Mouse (Mus musculus): Measurements from ENCODE around the gene Chadl.
"Not testable (repeated sequence)": the region's sequence is repeated elsewhere in the genome, so short reads cannot be mapped to it uniquely, and the experiment has no call there.

The Chadl gene

GRCm38 (mm10) chr15:81697175-81697574 is at the start of gene Chadl:
Gene Chadl (minus strand): TSS chr15:81697287.
- DNase-seq (ENCODE audit: low read depth, low spot score): no peak

GRCm38 (mm10) chr15:81745601-81746114 is 48.6 kb upstream of the Chadl start:
- no peak for DNase-seq (ENCODE audit: low read depth, low spot score)

GRCm38 (mm10) chr15:81744992-81745600 is 48.0 kb upstream of the Chadl start, which contains the start of the genes Zc3h7b and Rangap1:
Gene Zc3h7b (plus strand): TSS chr15:81745057.
Gene Rangap1 (minus strand): TSS chr15:81745530.
- DNase-seq (ENCODE audit: low read depth, low spot score): no peak

DNA sequence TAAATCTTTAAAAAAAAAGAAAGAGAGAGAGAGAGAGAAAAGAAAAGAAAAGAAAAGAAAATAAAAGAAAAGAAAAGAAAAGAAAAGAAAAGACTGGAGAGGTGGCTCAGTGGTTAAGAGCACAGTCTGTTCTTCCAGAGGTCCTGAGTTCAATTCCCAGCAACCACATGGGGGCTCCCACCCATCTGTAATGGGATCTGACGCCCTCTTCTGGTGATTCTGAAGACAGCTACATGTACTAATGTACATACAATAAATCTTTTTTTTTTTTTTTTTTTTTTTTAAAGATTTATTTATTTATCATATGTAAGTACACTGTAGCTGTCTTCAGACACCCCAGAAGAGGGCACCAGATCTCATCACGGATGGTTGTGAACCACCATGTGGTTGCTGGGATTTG is 45.3 kb upstream of the Chadl start:
- DNase-seq (ENCODE audit: low read depth, low spot score): not testable (repeated sequence)

DNA sequence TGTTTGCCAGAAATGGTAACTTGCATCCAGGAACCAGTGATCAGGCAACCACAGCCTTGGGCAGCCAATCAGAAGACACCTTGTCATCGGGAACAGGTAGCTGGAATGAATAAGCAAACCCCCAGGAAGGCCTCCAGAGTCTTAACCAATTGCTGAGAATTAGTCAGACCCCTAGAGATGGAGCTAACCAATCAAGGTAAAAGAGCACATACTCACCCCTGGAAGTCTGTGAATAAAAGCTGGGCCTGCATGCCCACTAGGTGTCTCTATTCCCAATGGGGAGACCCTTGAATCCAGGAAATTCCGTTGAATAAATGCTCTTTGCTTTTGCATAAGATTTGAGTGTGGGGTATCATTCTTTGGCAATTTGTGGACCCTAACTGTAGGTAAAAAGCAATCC is 42.8 kb upstream of the Chadl start:
- DNase-seq (ENCODE audit: low read depth, low spot score): no peak

DNA sequence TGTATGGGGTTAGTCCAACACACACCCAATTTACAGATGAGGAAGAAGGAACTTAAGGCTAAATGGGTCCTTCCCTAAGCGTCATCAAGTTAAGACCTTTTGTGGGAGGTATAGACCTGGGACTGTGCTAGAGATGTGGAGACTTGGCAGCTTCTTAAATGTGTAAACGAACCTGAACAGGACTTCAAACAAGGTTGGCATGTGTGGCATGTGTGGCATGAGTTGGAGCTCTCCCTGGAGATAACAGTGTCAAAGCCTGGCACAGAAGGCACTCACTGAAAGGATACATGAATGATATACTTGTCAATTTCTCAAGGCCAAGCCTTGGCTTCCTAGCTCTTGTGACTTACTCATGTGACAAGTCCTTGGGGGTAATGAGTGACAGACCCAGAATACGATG is 42.2 kb upstream of the Chadl start:
- no peak for DNase-seq (ENCODE audit: low read depth, low spot score)

GRCm38 (mm10) chr15:81735075-81735474 is 38.0 kb upstream of the Chadl start:
- no peak for DNase-seq (ENCODE audit: low read depth, low spot score)

DNA sequence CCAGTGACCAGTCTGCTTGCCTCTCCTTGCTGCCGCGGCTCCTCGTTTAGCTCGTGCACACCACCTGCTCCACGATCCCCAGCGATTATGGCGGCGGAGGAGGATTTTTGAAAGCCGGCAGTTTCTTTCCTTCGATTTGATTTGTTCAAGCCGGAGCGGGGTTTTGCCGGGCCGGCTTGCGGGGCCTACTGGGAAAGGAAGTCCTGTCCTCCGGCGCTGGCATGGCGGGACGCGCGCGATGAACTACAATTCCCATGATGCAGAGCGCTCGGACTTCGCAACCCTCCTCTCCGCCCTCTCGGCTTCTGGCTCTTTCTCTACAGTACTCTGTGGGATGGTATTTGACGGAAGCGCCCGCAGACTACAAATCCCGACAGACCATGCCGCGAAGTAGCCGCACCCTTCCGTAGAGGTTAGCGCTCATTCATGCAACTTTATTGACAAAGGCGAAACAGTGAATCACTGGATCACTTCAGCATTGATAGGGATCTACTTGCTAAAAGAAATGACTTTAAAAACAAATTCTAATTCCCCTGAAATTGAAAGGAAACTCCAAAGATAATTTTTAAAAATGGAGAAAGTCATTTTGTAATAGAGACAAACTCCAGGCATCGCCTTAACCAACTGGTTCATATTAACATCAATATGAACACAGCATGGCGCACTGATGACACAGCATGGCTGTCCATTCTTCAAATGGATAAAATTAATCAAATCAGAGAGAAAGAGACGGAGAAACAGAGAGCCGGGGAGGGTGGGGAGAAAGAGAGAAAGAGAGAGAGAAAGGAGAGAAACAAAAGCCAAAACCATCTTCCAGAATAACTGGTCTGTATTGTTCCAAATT is 32.9 kb upstream of the Chadl start:
- DNase-seq (ENCODE audit: low read depth, low spot score): peak; percentile 100

DNA sequence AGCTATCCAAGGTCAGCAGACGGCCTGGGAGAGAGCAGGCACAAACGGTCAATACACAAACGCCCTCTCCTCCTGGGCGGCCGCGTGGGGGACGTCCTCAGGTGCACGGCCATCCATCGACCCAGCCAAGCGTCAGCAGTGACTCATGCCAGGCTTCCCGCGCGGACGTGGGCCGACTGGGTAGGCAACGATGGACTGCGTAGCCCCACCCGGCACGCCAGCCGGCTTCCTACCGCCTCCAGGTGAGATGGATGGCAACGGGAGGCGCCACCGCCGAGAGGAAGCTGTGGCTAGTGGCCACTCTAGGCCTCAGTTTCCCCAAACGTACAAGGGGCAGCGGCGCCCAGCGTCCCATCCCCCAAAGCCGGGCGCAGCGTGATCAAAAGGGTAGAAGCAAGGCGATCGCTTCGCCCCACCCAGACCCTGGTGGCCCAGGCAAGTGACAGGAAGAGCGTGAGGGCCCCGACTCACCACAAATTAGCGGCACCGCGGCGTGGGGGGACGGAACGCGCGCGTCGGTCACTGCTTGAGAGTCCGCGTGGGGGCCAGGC is 32.2 kb upstream of the Chadl start:
- no peak for DNase-seq (ENCODE audit: low read depth, low spot score)

GRCm38 (mm10) chr15:81725965-81726364 is 28.9 kb upstream of the Chadl start:
- DNase-seq (ENCODE audit: low read depth, low spot score): no peak

GRCm38 (mm10) chr15:81723653-81724052 is 26.6 kb upstream of the Chadl start:
- DNase-seq (ENCODE audit: low read depth, low spot score): no peak

GRCm38 (mm10) chr15:81722361-81722760 is 25.3 kb upstream of the Chadl start:
- DNase-seq (ENCODE audit: low read depth, low spot score): no peak

GRCm38 (mm10) chr15:81719139-81719531 is 22.0 kb upstream of the Chadl start:
- DNase-seq (ENCODE audit: low read depth, low spot score): no peak

DNA sequence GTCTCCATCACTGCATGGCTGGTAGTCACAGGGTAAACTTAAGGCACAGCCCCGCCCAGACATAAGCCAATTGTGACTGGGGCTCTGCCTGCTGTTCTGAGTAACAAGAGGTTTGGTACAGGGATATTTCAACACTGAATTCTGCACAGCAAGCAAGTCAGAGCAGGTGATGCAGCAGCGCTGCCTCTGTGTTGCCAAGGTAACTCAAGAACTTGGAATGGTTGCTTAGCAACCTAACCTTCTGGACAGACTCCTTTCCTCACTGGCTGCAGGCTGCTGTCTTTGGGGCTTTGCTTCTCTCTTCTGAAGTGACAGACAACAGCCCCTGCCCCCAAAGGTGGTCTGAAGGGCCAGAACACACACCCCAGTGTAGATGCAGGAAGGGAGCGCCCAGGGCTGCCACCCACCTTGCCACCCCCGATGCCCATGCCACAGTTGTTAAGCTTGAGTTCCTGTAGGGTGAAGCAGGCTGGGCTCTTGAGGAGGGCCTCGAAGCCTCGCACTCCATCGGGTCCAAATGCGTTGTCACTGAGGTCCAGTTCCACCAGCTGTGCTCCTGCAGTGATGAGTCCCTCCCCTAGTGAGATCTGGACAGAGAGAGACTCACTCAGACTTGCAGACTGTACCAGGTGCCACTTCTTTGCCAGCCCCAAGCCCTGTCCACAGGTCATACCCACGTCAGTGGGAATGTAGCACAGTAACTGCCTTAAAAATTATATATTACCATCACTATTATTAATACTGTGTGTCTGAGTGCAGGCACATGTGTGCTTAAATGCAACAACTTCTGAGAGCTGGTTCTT is 21.4 kb upstream of the Chadl start:
- peak; percentile 90 for DNase-seq (ENCODE audit: low read depth, low spot score)

DNA sequence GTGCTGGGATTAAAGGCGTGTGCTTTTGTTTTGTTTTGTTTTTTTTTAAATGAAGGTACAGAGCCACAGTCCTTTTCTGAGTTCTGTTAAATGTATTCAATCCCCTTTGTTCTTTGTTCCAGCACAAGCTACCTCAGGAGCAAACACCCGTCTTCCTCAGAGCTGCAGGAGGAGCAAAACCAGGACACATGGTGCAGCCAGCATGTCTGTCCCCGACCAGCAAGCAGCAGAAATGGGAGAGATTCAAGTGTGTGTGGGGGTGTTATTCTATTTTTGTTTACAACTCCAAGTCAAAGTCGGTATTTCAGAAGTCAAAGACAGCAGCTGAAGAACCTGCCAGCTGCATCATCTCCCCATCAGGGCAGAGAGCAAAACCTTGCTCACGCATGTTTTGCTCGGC is 16.7 kb upstream of the Chadl start:
- peak; percentile 60 for DNase-seq (ENCODE audit: low read depth, low spot score)

GRCm38 (mm10) chr15:81710801-81711200 is 13.7 kb upstream of the Chadl start:
- no peak for DNase-seq (ENCODE audit: low read depth, low spot score)

DNA sequence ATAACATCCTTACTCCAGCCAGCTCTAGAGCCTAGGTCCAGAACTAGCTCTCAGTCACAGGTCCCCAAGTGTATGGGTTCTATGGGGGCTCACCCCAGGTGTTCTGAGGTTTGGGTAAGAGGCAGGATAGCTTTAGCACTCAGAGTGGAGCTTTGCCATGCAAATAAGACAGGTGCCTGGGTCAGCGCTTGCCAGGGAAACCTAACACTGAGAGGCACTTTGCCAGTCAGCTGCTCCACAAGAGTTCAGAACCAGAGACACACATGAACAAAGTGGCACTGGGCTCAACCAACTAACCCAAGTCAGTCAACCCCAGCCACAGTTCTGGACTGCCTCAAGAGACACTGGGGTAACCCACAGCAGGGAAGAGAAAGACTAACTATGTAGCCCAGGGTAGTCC is 12.6 kb upstream of the Chadl start:
- DNase-seq (ENCODE audit: low read depth, low spot score): no peak

DNA sequence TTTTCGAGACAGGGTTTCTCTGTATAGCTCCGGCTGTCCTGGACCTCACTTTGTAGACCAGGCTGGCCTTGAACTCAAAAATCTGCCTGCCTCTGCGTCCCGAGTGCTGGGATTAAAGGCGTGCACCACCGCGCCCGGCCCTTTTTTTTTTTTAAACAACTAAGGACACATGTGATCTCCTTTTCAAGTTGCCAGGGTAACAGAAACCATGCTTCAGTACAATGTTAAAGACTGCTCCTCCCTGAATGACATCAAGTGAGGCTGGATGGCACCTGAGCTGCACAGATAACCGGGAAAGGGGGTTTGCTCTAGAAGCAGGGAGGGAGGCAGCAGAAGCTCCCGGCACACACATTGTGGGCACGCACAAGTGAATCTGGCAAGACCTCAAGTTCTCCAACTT is 11.9 kb upstream of the Chadl start:
- DNase-seq (ENCODE audit: low read depth, low spot score): no peak

DNA sequence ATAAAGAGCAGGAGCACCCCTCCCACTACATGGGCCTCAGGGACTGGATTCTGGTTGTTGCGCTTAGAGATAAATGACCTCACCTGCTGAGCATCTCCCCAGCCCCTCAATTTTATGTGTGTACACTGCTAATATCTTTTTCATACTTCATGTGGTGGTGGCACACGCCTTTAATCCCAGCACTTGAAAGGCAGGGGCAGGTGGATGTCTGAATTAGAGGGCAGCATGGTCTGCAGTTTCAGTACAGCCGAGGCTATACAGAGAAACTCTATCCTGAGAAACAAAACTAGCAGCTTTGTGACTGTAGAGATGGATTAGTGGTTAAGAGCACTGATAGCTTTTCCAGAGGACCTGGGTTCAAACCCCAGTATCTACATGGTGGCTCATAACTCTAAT is 6.0 kb upstream of the Chadl start:
- no peak for DNase-seq (ENCODE audit: low read depth, low spot score)

GRCm38 (mm10) chr15:81702306-81703093 is 5.4 kb upstream of the Chadl start:
- DNase-seq (ENCODE audit: low read depth, low spot score): no peak

- not testable (repeated sequence) for DNase-seq (ENCODE audit: low read depth, low spot score)
Measured at GRCm38 (mm10) chr15:81701350-81701749, 4.3 kb upstream of the Chadl start.

All from telencephalon, adult 2 months (tissue).